Mouse (Mus musculus) testis, adult 2 months (tissue): ENCODE results near the gene Clgn.

Experiments
- CTCF ChIP-seq: fragments of 200-500 bp; IDR thresholded peaks from 2 replicates; pipeline ENCODE4 v1.5.1; 2012; ENCODE audit warnings: low read depth, mild to moderate bottlenecking, inconsistent platforms, low read length, moderate library complexity; ENCODE audit not compliant: control insufficient read depth, insufficient read depth, insufficient replicate concordance
- POLR2A ChIP-seq: fragments of 200-500 bp; IDR thresholded peaks from 2 replicates; pipeline ENCODE4 v1.6.1; 2012; ENCODE audit warnings: low read depth, mild to moderate bottlenecking, inconsistent platforms, low read length, moderate library complexity; ENCODE audit not compliant: control insufficient read depth

GRCm38 (mm10) chr8:83423032-83423825 lies 33.6 kb downstream of the Clgn start:
- TF ChIP-seq CTCF (no peak), POLR2A (no peak)
